Mouse (Mus musculus) cerebellum, adult 2 months (tissue): ENCODE measurements around the gene Fyb2.

ENCODE experiments used
- CTCF ChIP-seq: fragments of 200-500 bp; IDR thresholded peaks from 2 replicates; pipeline ENCODE4 v1.5.1; 2011; ENCODE audit warnings: low read depth, mild to moderate bottlenecking, control low read depth, low read length, moderate library complexity, borderline replicate concordance; ENCODE audit not compliant: insufficient read depth
- POLR2A ChIP-seq: fragments of 200-500 bp; IDR thresholded peaks from 2 replicates; pipeline ENCODE4 v1.6.1; 2011; ENCODE audit warnings: low read length, control low read depth, borderline replicate concordance; ENCODE audit not compliant: insufficient read depth

DNA sequence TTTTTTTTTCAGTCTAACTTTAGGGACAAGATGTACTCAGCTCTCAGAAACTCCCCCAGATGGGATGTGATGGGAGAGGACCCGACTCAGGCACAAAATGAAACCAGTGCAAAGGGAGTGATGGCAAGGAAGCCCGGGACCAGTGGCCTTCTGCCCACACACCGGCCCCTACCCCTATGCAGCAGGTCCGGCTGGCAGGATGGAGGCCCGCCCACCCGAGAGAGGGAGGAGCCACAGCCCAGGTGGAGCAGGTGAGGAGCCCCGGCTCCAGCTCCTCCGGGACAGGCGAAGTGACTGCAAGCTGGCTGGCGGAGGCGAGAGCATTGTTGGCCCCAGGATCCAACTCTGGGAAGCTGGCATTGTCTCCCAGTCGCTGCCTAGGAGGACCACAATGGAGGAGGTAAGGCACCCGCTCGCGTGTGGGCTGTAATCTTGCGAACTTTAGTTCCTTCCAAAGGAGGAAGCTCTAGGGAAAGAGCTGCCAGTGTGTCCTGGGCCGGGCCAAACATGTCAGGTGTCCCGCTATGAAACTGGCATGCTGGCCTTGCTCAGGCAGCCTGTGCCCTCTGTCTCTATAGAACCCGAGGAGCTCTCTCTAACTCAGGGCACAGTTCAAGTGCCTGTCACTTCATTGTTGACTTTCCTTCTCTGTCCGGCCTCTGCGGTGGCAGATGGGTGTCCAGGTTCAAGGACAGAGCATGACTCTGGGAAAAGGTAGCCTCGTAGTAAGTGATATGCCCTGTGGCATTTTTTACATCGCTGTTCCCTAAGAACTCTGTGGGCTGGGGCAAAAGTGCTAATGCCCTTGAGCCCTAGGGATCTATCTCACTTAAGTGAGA is at the start of gene Fyb2:
- TF ChIP-seq CTCF = no peak
- TF ChIP-seq POLR2A = no peak
